Mouse (Mus musculus) gastrocnemius, postnatal 10 days (tissue): ENCODE data around the gene Actc1. TPM values are rescaled to one million over a fixed set of nuclear protein-coding genes. Genes with fewer than 3 reads are reported as not detected.

Experiments used
- DNase-seq: peaks from one replicate; pipeline ENCODE4 v3.0.0; 2021; ENCODE audit warnings: mixed read lengths
- long read RNA-seq, 2 experiments: library from polyadenylated mRNA; stranded (forward); transcript quantifications; one replicate each; pipeline ENCODE4 v2.0.0; 2021
- total RNA-seq, 2 experiments: library from RNA; stranded (reverse); gene quantifications; 2 replicates each; pipeline ENCODE4 v1.2.3; 2021

Actc1 gene
- total RNA-seq = 1,000 to 10,000 TPM; 3,096 to 4,913 TPM
- long read RNA-seq, experiment 1, transcript Actc1-201 (7 exons, 1,473 nt) = major isoform, 1,181 of 1,346 reads
- long read RNA-seq, experiment 1, partial matches to known transcripts = 138 of 1,346 reads
- long read RNA-seq, experiment 1, other reads (novel, unspliced or antisense) = 27 of 1,346 reads
- long read RNA-seq, experiment 2, transcript Actc1-201 (7 exons, 1,473 nt) = major isoform, 1,877 of 2,122 reads
- long read RNA-seq, experiment 2, partial matches to known transcripts = 209 of 2,122 reads
- long read RNA-seq, experiment 2, other reads (novel, unspliced or antisense) = 36 of 2,122 reads

DNA sequence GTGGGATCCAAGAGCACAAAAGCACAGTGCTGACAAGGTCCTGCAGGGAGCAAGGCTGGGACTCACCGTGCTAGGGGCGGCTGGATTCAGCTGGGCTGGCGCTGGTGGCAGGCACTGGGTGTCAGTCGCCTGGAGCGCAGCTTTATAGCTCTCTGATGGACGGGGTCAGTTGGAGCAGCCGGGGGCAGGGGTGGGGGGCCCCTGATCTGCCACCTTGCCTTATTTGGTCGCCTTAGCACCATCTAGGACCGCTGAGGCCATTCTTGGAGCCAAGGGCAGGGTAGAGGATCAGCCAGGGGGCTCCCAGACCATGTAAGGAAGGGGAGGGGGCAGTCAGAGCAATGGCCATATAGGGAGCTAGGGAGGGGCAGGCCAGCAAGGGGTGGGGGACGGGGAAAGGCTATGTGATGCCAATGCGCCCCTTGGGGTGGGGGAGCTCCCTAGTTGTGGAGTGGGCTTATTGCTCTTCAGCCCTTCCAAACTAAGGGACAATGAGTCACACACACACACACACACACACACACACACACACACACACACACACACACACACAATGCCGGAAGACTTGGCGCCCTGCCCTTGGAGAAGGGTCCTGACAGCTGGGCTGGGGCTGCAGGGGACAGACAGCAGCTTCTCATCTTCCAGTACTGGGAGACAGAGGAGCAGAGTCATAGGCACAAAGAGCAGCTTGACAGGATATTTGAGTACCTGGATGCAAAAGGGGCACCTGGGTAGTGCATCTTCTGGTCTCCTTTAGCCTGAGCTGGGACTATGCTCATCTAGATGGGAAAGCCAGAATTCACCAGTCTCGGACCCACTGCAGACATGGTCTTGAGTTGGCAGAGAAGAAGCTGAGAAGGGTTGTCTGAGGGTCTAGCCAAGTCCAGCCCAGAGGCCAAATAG is at the start of gene Actc1:
Gene Actc1, minus strand, starts transcription at position 853 of the 903 bp plus-strand sequence.
- peak; percentile 57 for DNase-seq

DNA sequence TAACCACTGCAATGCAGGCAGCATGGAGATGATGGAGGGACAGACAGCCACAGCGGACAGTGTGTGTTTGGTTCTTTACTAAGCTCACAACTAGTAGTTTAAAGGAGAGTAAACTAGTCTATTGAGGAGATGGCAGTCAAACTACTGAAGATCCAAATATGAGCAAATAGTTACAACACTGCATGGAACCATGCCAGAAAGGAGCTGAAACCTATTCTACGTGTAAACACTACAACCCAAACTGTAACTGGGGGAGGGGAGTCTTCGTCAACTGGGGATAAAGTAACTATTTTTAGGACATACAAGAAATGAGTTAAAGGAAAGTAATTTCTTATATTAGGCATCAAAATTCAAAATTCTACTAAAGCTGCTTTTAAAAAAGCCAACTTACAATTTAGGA is 49.1 kb upstream of the Actc1 start:
- DNase-seq = no peak

DNA sequence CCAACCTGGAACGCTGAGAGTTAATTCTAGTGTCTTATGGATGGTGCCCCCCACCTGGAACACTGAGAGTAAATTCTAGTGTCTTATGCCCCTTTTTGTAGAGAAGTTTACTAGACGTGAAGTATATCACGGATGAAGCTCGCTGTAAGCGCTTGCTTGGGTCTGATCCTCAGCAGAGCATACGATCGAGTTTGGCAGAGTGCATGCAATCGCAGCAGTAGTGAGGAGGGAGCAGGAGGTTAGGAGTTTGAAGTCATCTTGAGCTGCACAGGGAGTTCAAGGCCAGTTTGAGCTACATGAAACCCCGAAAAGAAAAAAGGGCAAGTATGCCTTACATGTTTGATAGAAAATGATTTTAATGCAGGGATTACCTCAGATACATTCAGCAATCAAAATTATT is 47.5 kb upstream of the Actc1 start:
- no peak for DNase-seq

DNA sequence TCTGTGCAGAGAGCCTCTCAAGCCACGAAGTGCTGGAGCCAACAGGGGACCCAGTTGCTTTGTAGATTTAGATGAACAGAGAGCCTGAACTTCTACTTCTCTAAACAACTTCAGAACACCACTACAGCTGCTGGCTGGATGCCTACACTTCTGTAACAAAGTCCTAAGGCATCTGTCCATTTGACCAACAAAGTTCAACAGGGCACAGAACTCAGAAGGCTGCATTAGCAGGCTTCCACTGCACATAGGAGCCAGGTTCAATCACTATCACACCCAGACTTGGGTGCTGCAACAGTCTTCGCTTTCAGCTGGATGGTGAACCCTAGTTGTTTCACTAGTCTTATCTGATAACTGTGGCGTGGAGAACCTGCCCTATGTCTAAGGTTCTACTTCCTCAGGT is 46.5 kb upstream of the Actc1 start:
- DNase-seq = no peak

DNA sequence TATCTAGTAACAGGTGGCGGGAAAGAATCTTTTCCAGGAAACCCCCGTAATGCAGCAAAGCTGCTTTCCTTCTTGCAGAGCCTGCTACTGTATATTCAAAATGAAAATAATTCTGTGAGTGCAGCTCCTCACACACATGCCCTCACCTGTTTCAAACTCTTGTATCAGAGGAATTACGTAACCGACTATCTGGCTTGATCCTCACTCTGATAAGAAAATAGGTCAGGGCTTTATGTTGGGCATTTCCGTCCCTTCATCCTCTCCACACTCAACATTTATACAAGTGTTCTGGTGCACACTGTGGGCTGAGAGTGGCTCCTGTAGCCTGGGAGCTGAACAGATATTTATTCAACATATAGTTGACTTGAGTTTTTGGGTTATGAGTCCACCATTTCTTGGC is 45.8 kb upstream of the Actc1 start:
- DNase-seq = no peak

DNA sequence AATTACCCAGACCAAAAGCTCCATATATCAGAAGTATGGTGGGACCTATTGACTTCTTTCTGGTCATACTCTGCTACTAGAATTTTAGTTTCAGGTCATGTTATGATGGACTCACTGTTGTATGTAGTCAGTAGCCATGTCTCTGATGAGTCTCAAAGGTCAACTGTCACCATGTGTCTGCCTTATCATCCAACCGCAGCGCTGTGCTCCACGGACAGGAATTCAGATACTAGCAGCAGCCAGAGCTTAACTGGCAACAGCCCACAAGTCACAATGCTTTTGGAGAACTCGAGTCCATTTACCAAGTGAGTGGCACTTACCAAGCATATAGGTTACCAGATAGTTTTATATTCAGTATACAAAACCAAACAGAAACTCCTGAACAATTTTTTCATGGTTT is 44.3 kb upstream of the Actc1 start:
- no peak for DNase-seq

DNA sequence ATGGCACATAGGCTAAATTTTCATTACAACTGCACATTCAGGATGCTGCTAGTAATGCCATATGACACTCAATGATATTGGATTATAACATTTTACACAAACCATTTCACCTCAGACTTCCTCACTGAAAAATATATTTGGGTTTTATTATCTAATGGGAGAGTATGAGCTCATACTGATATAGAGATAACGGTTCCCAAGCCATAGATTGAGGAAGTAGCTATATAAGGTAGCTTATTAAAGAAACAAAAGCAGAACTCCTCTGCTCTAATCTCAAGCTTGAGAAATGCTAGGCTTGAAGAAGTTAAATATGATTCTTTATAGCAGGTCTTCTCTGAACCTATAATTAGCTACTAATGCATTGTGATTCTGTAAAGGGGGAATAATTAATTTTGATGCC is 43.2 kb upstream of the Actc1 start:
- no peak for DNase-seq

DNA sequence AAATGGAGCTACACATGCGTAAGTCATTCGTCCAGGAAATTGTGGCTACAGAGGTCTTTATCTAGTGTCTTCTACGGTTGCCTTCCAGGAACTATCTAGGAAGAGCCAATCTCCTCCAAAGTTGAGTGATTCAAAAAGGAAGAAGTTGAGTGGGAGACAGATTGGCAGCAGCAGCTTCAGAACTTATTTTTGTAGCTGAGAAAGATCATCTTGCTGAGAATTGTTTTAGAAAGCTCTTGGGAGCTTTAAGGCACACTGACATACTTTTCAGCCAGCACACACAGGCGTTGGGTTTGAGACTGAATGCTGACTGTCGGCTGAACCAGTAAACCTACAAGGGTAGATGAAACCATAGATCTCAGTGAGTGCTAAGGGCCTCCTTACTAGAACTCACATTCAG is 42.0 kb upstream of the Actc1 start:
- no peak for DNase-seq

DNA sequence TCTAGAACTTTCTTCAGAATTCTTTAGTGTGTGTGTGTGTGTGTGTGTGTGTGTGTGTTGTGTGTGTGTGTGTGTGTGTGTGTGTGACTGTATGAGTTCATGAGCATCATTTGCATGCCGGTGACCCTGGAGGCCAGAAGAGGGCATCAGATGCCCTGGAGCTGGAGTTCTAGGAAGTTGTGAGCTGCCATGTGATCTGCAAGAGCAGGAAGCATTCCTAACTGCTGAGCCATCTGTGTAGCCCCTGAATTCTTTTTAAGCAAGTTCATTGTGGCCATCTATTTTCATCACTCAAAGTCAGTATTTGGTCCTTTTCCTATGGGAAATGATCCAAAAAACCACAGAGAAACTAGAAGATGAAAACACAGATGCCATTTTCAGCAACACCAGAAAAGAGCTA is 41.3 kb upstream of the Actc1 start:
- DNase-seq = no peak

DNA sequence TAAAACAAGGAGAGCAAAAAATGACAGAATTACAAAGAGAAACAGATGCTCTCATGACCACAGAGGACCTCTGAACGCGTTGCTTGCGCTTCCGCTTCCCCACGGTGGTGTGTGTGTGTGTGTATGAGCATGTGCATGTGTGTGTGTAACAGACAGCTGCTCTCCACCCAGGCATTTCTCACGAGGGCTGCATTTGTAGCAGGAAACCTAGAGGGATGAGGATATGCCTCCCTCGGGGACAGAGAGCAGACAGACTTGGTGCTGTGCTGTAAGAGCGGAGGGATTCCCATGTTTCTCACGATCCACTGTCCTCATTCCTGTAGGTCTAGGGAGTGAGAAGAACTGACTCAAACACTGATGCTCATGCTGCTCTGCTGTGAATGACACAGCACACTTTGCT is 40.2 kb upstream of the Actc1 start:
- DNase-seq = no peak

DNA sequence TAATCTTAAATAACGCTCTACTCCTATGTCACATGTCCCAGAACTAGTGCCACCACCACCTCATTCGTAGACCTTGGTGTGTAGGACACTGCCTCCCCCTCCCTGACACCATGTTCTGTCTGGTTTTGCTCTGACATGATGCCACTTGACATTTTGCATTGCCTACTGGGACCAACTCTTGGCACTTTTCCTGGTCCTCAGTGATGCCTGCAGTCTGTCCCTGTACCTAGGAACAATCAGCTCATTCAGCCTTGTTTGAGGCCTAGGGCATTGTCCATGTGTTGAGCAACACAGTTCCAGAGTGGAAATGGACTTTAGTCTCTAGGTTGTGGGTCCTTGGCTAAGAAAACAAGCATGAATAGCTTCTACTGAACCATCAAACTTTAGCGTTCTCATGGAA is 36.5 kb upstream of the Actc1 start:
- no peak for DNase-seq

DNA sequence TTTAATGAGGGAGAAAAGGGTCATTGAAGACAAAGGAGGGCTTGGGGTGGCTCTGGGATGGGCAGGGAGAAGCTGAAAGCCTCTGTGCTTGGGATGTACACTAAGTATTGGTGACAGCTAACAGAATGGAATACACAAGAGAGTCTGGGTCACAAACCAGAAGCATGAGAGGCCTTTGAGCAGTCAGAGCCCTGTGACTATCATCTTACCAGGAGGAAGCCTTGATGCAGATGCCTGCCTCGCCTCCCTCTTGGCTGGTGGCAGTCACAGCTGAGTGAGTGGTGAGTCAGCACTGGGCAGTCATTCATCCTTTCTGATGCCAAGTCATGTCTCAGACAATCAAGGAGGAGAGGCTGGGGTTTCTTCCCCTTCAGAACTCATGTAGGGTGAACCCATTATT is 33.9 kb upstream of the Actc1 start:
- no peak for DNase-seq

DNA sequence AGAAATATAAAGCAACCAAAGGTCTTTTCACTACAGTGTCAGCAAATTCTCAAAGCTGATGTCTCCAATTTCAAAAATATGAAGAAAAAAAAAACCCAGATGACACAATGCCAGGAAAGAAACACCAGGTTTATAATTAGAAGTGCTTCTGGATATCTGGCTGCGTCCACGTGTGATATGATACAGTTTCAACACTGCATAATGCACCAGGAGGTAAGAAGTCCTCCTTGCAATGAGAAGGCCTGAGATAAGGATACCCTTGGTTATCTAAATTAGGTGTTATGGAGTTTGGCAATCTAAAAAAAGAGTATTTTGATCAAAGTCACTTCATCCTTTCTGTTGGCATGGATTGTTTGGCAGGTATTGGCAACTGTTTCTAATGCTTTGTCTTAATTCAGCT is 18.5 kb upstream of the Actc1 start:
- DNase-seq = no peak

DNA sequence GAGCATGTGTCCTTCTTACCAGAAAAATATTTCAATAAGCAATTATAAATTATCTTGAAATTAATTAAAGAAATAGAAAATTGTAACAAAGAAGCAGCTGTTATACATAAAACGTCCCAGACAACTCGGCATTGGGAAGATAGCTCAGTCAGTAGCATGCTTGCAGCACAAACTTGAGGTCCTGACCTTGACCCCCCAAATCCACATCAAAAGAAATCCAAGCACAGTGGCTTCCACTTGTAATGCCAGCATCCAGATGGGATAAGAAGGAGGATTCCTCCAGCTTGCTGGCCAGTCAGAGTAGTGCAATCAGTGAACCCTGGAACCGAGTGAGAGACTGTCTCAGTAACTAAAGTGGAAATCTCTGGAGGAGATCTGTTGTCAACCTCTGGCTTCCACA is 12.9 kb upstream of the Actc1 start:
- no peak for DNase-seq

DNA sequence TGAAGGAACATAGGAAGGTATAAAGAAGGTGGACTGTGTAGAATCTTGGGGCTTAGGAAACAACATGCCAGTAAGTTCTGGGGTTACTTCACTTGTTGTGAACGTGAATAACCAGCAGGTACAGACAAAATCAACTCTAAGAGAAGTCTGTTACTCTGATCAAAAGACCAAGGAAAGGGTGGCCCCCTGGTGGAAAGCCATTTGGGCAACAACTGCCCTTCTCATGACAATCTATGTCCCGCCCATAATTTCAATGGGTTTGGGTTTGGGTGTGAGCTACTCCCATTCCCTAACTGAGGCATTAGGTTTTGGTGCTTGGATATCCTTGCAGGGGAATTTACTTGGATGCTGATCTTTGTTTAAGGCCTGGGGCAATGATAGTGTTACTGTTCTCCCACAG is 10.7 kb upstream of the Actc1 start:
- DNase-seq = no peak

DNA sequence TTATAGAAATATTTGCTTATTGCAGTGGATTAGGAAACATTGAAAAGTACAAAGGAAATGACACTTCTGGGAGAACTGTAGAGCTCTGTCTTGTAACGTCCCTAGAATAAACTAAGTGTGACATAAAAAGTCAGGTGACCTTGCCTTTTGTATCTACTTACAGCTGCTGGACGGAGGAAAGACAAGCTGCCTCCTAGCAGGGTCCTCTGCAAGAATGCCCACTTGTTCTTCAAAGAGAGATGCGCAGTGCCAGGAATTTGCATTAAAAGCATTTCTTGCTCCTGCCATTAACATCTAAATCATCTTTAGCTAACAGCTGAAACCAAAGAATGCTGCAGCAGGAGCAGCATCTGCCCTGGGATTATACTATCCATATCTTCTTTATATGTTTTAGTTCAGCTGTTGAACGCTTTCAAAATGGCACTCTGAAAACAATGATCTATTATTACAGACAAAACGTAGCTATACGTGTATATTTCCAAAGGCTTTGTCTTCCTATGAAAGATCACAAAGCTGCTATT is 6.8 kb upstream of the Actc1 start:
- no peak for DNase-seq

DNA sequence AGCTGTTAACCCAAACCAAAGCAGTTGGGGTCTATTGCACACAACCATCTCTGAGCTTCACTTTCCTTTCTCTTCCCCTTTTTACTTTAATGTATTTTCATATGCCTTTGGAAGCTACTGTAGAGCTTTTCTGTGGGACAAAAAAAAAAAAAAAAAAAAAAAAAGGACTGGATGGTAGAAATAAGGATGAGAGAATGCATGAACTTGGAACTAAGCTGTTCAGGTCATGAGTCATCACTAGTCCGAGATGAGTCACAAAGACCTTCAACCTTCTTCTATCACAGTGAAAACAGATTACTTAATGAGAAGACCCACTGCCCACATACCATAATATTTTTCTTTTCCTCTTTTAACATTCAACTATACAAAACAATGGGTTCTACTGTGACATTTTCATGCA is 6.3 kb upstream of the Actc1 start:
- no peak for DNase-seq

DNA sequence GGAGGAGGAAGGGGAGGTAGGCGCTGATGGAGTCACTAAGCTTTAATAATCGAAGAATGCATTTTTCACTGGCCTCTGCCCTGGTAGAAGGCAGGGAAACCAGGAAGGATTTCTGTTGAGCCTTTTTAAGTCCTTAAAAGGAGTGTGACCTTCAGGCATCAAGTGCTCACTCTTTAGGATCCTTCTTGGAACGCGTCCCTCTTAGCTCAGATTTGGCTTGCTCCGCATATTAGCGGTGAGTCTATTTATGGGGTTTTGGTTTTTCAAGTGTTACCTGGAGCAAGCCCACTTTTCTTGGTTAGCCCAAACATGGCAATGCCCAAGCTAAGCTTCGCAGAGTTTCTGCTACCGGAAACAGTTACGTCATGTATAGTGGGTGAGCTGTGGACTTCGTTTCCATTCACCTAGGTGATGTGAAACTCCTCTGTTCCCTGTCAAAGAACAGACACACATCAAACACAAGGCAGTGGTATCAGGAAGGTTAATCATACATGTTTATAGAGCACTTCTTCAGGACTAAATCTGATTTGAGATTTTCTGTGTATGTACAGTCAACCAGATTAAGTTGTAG is 5.0 kb upstream of the Actc1 start:
- DNase-seq = no peak

DNA sequence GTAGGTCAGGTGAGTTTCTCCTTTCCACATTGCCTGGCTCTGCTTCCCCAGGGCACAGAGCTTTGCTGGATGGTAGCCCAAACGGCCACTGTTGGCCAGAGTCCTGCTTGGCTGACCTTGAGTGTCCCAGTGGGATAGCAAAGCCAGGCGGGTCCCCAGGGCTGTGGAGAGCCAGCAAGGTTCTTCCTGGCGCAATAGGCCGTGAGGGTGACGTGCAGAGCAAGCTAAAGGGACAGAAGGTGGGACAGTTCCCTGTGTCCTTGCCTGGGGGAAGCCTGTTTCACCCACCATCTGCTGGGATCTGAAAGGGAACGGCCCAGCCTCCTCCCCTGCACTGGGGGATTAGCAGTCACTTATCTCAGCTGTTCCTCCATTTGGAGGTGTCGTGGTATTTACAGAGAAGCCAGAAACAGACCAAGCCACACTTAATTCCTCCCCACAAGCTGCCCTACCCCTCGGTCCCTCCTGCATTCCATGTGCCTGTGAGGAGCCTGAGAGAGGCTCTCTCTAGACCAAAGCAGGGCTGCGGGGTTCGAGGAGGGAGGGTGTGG is 4.0 kb upstream of the Actc1 start:
- DNase-seq = peak; percentile 69

DNA sequence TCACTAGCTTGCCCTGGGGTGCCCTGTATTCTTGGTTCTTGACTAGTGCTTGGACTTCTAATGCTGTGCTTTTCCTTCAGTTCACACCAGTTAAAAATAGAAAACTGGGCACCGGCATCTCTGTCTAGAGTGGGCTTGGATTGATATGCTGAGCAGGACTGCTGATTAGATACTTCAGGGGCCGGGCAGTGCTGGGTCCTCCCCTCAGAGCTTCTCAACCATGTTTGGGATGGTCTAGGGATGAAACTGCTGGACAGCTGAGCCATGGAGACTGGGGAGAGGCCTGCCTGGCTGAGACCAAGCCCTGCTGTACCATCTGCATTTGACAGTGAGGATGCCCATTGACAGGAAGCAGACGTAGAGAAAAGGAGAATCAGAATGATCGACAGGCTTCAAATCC is 781 bp upstream of the Actc1 start:
- DNase-seq = no peak

DNA sequence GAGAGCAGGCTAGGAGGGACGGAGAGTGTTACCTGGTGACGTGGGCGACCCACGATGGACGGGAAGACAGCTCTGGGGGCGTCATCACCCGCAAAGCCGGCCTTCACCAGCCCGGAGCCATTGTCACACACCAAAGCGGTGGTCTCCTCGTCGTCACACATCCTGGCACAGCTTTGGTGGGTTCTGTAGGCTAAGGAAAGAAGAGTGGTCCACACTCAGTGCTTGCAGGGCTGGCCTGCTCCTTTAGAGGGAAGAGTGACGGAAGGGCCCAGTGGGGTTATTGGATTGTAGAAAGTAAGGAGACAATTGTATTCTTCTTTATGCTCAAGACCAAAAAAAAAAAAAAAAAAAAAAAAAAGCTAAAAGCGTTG is 1.5 kb downstream of the Actc1 start:
- no peak for DNase-seq

DNA sequence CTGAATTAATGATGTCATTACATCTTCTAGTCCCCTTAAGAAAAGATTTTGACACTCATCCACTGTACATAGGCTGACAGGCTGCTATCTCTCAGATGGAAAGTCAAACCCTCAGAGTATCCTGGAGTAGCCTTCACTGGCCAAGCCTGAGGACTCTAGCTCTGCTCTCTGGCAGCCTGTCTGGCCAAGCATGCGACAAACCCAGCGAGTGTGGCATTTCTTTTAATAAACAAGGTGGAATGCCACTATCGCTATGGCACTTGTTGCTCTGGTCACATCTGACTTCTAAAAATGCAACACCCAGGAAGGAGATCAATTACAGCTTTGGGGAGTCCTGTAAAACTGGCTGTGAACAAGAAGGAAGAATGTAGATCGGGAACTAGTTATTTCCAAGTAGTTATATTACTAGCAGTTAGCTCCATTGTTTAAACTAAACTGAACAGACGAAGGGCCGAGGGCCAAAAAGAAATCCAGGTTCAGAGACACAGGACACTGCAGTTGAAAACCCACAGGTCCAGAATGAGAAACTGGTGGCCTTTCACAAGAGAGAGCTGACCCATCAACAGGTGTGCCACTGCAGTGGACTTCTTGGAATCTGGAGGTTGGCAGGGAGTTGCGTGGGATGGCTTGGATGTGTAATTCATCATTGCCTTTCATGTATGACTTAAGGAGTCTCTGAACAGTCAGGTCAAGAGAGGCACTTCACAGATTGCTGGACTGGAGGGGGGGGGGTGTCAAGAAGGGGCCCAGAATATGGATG is 2.1 kb downstream of the Actc1 start:
- peak; percentile 16 for DNase-seq
